Mouse (Mus musculus) limb, embryonic 14.5 days (tissue): ENCODE data around the gene Pik3r2. TPM values are rescaled to one million over a fixed set of nuclear protein-coding genes. Genes with fewer than 3 reads are reported as not detected.
"Not testable (repeated sequence)": the region's sequence is repeated elsewhere in the genome, so short reads cannot be mapped to it uniquely, and the experiment has no call there.

Source experiments
- ATAC-seq: fragments of 200-750 bp; cut with Nextera tagmentation; 2 replicates; pipeline ENCODE4 v1.8.0; 2017; ENCODE audit warnings: low read depth, moderate number of reproducible peaks, moderate TSS enrichment; ENCODE audit not compliant: low FRiP score
- DNase-seq: peaks from one replicate; pipeline ENCODE4 v3.0.0-alpha.2; 2015; ENCODE audit warnings: low spot score
- H3K27ac ChIP-seq: fragments of 300-500 bp; sonication (generic); replicated peaks from 2 replicates; pipeline ENCODE4 v1.5.1; 2014; ENCODE audit warnings: low read depth, mild to moderate bottlenecking, low read length, moderate library complexity, mixed read lengths
- H3K27me3 ChIP-seq: fragments of 300-500 bp; sonication (generic); 2 replicates; pipeline ENCODE4 v1.6.1; 2014; ENCODE audit warnings: low read length, mixed read lengths; ENCODE audit not compliant: control insufficient read depth, insufficient read depth
- H3K36me3 ChIP-seq: fragments of 300-500 bp; sonication (generic); 2 replicates; pipeline ENCODE4 v1.6.1; 2014; ENCODE audit warnings: mild to moderate bottlenecking, low read length, moderate library complexity, mixed read lengths; ENCODE audit not compliant: control insufficient read depth, insufficient read depth
- H3K4me1 ChIP-seq: fragments of 300-500 bp; sonication (generic); 2 replicates; pipeline ENCODE4 v1.6.1; 2014; ENCODE audit warnings: antibody characterized with exemption, low read length, mixed read lengths; ENCODE audit not compliant: control insufficient read depth, insufficient read depth
- H3K4me2 ChIP-seq: fragments of 300-500 bp; sonication (generic); replicated peaks from 2 replicates; pipeline ENCODE4 v1.6.1; 2014; ENCODE audit warnings: low read depth, mild to moderate bottlenecking, low read length, moderate library complexity; ENCODE audit not compliant: severe bottlenecking
- H3K4me3 ChIP-seq: fragments of 300-500 bp; sonication (generic); replicated peaks from 2 replicates; pipeline ENCODE4 v1.5.1; 2014; ENCODE audit warnings: low read length
- H3K9ac ChIP-seq: fragments of 300-500 bp; sonication (generic); 2 replicates; pipeline ENCODE4 v1.6.1; 2014; ENCODE audit warnings: mild to moderate bottlenecking, low read depth, low read length, moderate library complexity; ENCODE audit not compliant: severe bottlenecking
- H3K9me3 ChIP-seq: fragments of 300-500 bp; sonication (generic); 2 replicates; pipeline ENCODE4 v1.6.1; 2016; ENCODE audit warnings: low read length; ENCODE audit not compliant: control insufficient read depth
- POLR2A ChIP-seq: fragments of 200-500 bp; IDR thresholded peaks from 2 replicates; pipeline ENCODE4 v1.8.0; 2012; ENCODE audit warnings: inconsistent platforms, mild to moderate bottlenecking, moderate library complexity, borderline replicate concordance; ENCODE audit not compliant: insufficient read depth, insufficient read length; ENCODE audit errors: extremely low read depth
- WGBS: fragments of 180-500 bp; shearing (Covaris S2); extraction: QIAGEN DNeasy Blood & Tissue Kit; methylation state at CpG from one replicate; pipeline ENCODE4 v1.1.7; 2014; 5-methylcytosine and 5-hydroxymethylcytosine counted together
- polyA plus RNA-seq, 2 experiments: library from polyadenylated mRNA; depleted of rRNA in 1 of 2; stranded (reverse) in 1 of 2; unstranded in 1 of 2; fragments of >200 nt; fragmentation: Nextera tagmentation in 1 of 2; extraction: Ambion mirVana in 1 of 2; gene quantifications; 2 replicates each; pipeline versions ENCODE4 v1.2.1 to v1.2.3; 2012 to 2014

Gene Pik3r2
- polyA plus RNA-seq (2012; rRNA removed) (111 and 137 TPM in 2 replicates), polyA plus RNA-seq (2014; fragmentation: Nextera tagmentation; extraction: Ambion mirVana) (73.5 and 74.7 TPM in 2 replicates)

DNA sequence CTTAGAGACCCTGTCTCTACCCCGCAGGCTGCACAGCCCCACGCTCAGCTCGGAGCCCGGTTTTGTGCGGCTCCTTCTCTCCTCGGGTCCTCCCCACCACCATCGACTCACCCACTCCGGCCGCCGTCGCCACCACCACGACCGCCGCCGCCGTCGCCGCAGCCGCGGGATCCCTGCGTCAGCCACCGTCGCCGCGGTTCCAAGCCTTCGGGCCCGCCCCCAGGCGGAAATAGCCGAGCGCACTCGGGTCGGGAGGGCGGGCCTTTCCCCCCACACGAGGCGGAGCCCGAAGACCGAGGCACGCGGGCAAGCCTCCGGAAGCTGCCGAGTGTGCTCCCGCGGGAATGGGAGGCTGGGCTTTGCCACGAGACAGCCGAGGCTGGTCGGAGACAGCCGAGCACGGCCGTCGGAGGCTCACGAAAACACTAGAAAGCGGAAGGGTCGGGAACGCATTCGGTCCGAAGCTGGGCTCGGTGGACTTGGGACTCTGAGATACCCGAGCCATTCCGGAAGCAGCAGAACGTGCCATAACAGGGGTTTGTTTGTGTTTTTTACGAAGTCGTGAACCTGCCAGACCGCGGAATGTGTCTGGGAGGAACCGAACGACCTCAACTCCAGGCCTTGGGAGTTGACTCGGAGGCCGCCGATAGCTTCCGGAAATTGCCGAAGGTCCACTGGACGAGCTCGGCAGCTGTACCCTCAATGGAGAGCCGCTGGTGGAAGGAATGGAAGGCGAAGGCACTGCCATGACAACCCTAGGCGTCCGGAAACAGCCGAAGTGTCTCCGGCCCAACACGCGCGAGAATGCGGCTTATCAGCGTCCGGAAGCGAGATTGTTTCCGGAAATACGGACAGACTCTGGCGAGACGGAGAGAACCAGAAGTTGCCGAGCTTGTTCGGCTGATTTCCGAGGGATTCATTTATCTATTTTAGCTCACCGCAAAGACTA is at the start of gene Pik3r2:
Gene Pik3r2, minus strand, starts transcription at position 218 of the 949 bp plus-strand sequence.
- peak; percentile 55; the same call in 1 of the 2 replicates for TF ChIP-seq POLR2A
- H3K9me3 ChIP-seq: no peaks in the 10 kb centered on the region
- peak; percentile 95 for ATAC-seq
- DNase-seq: peak; percentile 98
- H3K27ac ChIP-seq: peak within 1 kb of the TSS; percentile 97
- peaks cover 68% of the 10 kb centered on the region for H3K36me3 ChIP-seq
- peak within 1 kb of the TSS; percentile 86 for H3K4me2 ChIP-seq
- H3K9ac ChIP-seq: peak within 1 kb of the TSS; percentile 95
- peaks cover 33% of the 10 kb centered on the region for H3K4me1 ChIP-seq
- H3K27me3 ChIP-seq: no peaks in the 10 kb centered on the region
- under 1% methylated on average over 81 of the region's 94 CpGs for WGBS
- peak within 1 kb of the TSS; percentile 91 for H3K4me3 ChIP-seq

DNA sequence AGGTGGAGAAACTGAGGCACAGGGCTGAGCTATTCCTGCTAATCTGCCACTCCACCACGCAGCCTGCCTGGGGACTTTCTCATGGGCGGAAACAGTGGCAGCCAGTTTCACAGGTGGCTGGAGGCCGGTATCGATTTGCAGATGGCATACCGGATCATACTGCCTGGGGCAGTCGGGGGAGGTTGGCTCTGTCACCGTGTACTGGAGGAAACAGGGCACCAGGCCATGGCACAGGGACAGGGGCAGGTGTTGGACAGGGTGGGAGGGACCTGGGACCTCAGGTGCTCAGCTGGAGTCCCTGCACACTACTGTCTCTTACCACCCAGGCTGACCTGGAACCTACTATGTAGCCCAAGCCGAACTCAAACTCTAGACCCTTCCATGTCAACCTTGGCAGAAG is 49.3 kb upstream of the Pik3r2 start:
- no peaks in the 10 kb centered on the region for H3K9me3 ChIP-seq
- no peak overlapping the region for H3K4me3 ChIP-seq
- TF ChIP-seq POLR2A: no peak
- DNase-seq: no peak
- no peak overlapping the region for H3K4me2 ChIP-seq
- no peak for ATAC-seq
- H3K4me1 ChIP-seq: no peaks in the 10 kb centered on the region
- no peaks in the 10 kb centered on the region for H3K36me3 ChIP-seq
- WGBS: 78% methylated on average over 8 of the region's 8 CpGs
- no peaks in the 10 kb centered on the region for H3K27me3 ChIP-seq
- no peak overlapping the region for H3K9ac ChIP-seq
- H3K27ac ChIP-seq: no peak overlapping the region

GRCm38 (mm10) chr8:70823802-70824201 is 47.3 kb upstream of the Pik3r2 start:
- H3K27me3 ChIP-seq: no peaks in the 10 kb centered on the region
- no peaks in the 10 kb centered on the region for H3K36me3 ChIP-seq
- no peak for ATAC-seq
- H3K27ac ChIP-seq: no peak overlapping the region
- no peak overlapping the region for H3K9ac ChIP-seq
- H3K4me1 ChIP-seq: no peaks in the 10 kb centered on the region
- H3K9me3 ChIP-seq: no peaks in the 10 kb centered on the region
- TF ChIP-seq POLR2A: no peak
- H3K4me3 ChIP-seq: no peak overlapping the region
- WGBS: 86% methylated on average over 7 of the region's 7 CpGs
- no peak overlapping the region for H3K4me2 ChIP-seq
- no peak for DNase-seq

DNA sequence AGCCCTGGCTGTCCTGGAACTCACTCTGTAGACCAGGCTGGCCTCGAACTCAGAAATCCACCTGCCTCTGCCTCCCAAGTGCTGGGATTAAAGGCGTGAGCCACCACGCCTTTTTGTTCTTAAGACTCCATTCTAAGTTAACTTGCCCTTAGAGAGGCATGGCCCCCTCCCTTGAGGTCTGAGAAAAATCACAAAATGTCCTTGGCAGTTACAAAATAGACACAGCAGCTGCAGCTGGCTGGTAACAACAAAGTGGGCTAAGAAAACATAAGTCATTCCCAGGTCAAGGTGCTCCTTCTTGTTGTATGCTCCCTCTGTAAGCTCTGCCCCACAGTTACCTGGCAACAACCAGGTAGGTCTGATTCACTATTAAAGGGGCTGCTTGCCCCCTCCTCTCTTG is 46.1 kb upstream of the Pik3r2 start:
- H3K27me3 ChIP-seq, ATAC-seq, H3K9me3 ChIP-seq, H3K4me1 ChIP-seq, H3K27ac ChIP-seq, H3K9ac ChIP-seq, DNase-seq, H3K36me3 ChIP-seq, H3K4me3 ChIP-seq, H3K4me2 ChIP-seq: not testable (repeated sequence)
- 88% methylated on average over 3 of the region's 3 CpGs for WGBS

DNA sequence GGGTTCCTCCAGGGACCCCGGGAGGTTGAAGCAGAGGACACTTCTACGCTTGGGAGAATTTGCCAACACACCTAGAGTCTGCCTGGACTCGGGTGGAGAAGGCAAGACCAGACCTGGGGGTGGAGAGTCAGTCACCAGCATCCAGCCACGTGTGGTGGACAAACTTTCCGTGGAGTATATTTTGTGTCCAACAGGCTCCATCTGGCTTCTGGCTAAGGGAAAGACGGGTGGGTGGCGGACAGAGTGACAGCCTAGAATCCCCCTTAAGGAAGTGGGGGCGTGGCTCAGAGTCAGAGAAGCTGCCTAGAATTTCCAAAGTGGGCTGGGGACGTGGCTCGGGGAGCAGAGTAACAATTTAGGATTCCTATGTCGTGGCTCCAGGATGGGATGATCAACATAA is 45.5 kb upstream of the Pik3r2 start:
- DNase-seq (no peak), ATAC-seq (0 out of 2 replicates have a peak, but pooled peaks have one; percentile 1)
- H3K27ac ChIP-seq: no peak overlapping the region
- no peak overlapping the region for H3K4me3 ChIP-seq
- 0 out of 2 replicates have a peak, but pooled peaks cover 3% of the 10 kb centered on the region for H3K27me3 ChIP-seq
- no peak for TF ChIP-seq POLR2A
- H3K4me1 ChIP-seq: 0 out of 2 replicates have a peak, but pooled peaks cover under 1% of the 10 kb centered on the region
- H3K4me2 ChIP-seq: no peak overlapping the region
- 41% methylated on average over 11 of the region's 11 CpGs for WGBS
- H3K36me3 ChIP-seq: no peaks in the 10 kb centered on the region
- H3K9ac ChIP-seq: no peak overlapping the region
- 0 out of 2 replicates have a peak, but pooled peaks cover 3% of the 10 kb centered on the region for H3K9me3 ChIP-seq
